Mouse (Mus musculus) myocyte (in vitro differentiated cells): ENCODE results near the gene Parm1. TPM values are rescaled to one million over a fixed set of nuclear protein-coding genes. Genes with fewer than 3 reads are reported as not detected.

Experiments used
- H3K27me3 ChIP-seq: one replicate; pipeline ENCODE4 v1.6.1; 2011; ENCODE audit not compliant: control insufficient read depth, insufficient read depth, insufficient read length
- H3K36me3 ChIP-seq: one replicate; pipeline ENCODE4 v1.6.1; 2011; ENCODE audit not compliant: control insufficient read depth, insufficient read depth
- H3K4me2 ChIP-seq: one replicate; pipeline ENCODE4 v1.6.1; 2011; ENCODE audit warnings: low read depth, control low read depth
- H3K4me3 ChIP-seq: one replicate; pipeline ENCODE4 v1.5.1; 2011; ENCODE audit warnings: mild to moderate bottlenecking, control low read depth, moderate library complexity
- H3K79me2 ChIP-seq: one replicate; pipeline ENCODE4 v1.6.1; 2011; ENCODE audit not compliant: control insufficient read depth, insufficient read depth
- H3ac ChIP-seq: one replicate; pipeline ENCODE4 v1.6.1; 2011; ENCODE audit not compliant: control insufficient read depth, insufficient read length
- CEBPB ChIP-seq: IDR thresholded peaks from 2 replicates; pipeline ENCODE4 v1.6.1; 2011; ENCODE audit warnings: mild to moderate bottlenecking, moderate library complexity; ENCODE audit not compliant: poor library complexity, insufficient read depth, severe bottlenecking
- E2F4 ChIP-seq: IDR thresholded peaks from one replicate; pipeline ENCODE4 v1.6.1; 2011; ENCODE audit warnings: mild to moderate bottlenecking, control low read depth, moderate library complexity; ENCODE audit not compliant: insufficient read depth
- MAX ChIP-seq: IDR thresholded peaks from one replicate; pipeline ENCODE4 v1.6.1; 2011; ENCODE audit warnings: low read depth, mild to moderate bottlenecking, control low read depth
- MYOD1 ChIP-seq, 3 experiments: IDR thresholded peaks; one replicate each; pipeline ENCODE4 v1.6.1; 2011; ENCODE audit warnings: control low read depth in 2 of 3, low read depth in 2 of 3, mild to moderate bottlenecking in 2 of 3, moderate library complexity in 1 of 3; ENCODE audit not compliant: insufficient read length in 2 of 3, control insufficient read depth in 1 of 3
- MYOG ChIP-seq, 3 experiments: IDR thresholded peaks; one replicate each; pipeline ENCODE4 v1.6.1; 2011; ENCODE audit warnings: control low read depth in 2 of 3, low read depth in 2 of 3, mild to moderate bottlenecking in 2 of 3; ENCODE audit not compliant: insufficient read length in 2 of 3, control insufficient read depth in 1 of 3, insufficient read depth in 1 of 3
- POLR2A ChIP-seq: IDR thresholded peaks from one replicate; pipeline ENCODE4 v1.6.1; 2011; ENCODE audit warnings: low read depth, mild to moderate bottlenecking, control low read depth, moderate library complexity; ENCODE audit not compliant: insufficient read length
- POLR2AphosphoS2 ChIP-seq: IDR thresholded peaks from one replicate; pipeline ENCODE4 v1.6.1; 2011; ENCODE audit warnings: low read depth, control low read depth; ENCODE audit not compliant: insufficient read length
- REST ChIP-seq: IDR thresholded peaks from one replicate; pipeline ENCODE4 v1.6.1; 2011; ENCODE audit warnings: mild to moderate bottlenecking, control low read depth, moderate library complexity; ENCODE audit not compliant: insufficient read depth, insufficient read length
- SRF ChIP-seq: IDR thresholded peaks from one replicate; pipeline ENCODE4 v1.6.1; 2011; ENCODE audit warnings: low read depth; ENCODE audit not compliant: control insufficient read depth, insufficient read length
- TCF12 ChIP-seq: IDR thresholded peaks from one replicate; pipeline ENCODE4 v1.6.1; 2011; ENCODE audit warnings: mild to moderate bottlenecking, control low read depth; ENCODE audit not compliant: poor library complexity, insufficient read depth, severe bottlenecking
- TCF3 ChIP-seq: IDR thresholded peaks from one replicate; pipeline ENCODE4 v1.6.1; 2011; ENCODE audit warnings: low read depth, control low read depth; ENCODE audit not compliant: insufficient read length
- USF1 ChIP-seq: IDR thresholded peaks from one replicate; pipeline ENCODE4 v1.6.1; 2011; ENCODE audit warnings: low read depth, mild to moderate bottlenecking, control low read depth, moderate library complexity
- polyA plus RNA-seq: library from polyadenylated mRNA; unstranded; fragments of >200 nt; fragmentation: generic; extraction: Trizol; gene quantifications from one replicate; pipeline ENCODE4 v1.2.1, GENCODE M21; 2012; ENCODE audit warnings: missing spikeins

Gene Parm1
- polyA plus RNA-seq, 1 experiment: 1.5 TPM

DNA sequence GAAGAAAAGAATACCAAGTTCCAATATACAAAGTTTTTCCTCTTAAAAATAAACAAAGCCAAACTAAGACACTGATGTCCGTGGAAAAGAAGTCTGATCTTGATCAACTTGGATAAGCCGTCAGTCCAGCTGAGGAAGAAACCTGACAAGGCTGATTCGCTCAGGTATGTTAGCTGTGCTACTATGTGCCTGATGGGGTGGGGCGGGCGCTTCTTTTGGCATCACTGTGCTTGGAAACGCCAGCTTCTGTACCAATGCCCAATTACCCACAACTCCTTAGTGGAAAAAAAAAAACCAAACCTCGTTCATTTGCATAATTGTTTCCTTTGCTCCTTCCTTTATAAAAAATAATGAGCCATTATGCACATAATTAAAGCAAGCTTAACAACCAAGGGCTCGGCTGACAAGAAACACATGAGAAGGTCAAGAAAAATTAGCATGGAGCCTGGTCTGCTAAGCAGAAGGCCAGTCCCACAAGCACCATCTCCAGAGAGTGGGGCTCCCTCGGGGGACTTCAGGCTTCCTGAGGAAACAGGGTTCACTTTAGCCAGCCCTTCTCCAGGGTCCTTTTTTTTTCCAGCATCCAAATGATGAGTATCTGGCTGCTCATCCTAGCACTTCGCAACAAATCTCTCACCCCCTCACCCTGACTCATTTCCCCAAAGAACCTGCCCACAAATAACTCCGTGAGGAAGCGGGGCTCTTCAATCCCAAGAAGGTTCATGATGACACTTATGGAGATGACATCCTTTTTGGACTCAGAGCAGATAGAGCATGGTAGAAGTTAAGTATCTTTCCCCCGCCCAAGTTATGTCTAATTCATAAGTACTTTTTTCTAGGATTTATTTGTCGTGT is 135.9 kb downstream of the Parm1 start:
- no peak overlapping the region for H3K4me3 ChIP-seq
- no peaks in the 10 kb centered on the region for H3K27me3 ChIP-seq
- no peak for TF ChIP-seq TCF3
- TF ChIP-seq POLR2AphosphoS2: no peak
- TF ChIP-seq E2F4: no peak
- no peak for TF ChIP-seq USF1
- no peak for TF ChIP-seq SRF
- TF ChIP-seq TCF12: no peak
- no peak for TF ChIP-seq MYOD1 (IDR thresholded peaks at IDR 0.05; ENCODE audit: control insufficient read depth in 1 of 3, insufficient read length in 2 of 3, low read depth in 2 of 3)
- H3ac ChIP-seq: no peak overlapping the region
- H3K4me2 ChIP-seq: no peak overlapping the region
- no peaks in the 10 kb centered on the region for H3K79me2 ChIP-seq
- H3K36me3 ChIP-seq: no peaks in the 10 kb centered on the region

DNA sequence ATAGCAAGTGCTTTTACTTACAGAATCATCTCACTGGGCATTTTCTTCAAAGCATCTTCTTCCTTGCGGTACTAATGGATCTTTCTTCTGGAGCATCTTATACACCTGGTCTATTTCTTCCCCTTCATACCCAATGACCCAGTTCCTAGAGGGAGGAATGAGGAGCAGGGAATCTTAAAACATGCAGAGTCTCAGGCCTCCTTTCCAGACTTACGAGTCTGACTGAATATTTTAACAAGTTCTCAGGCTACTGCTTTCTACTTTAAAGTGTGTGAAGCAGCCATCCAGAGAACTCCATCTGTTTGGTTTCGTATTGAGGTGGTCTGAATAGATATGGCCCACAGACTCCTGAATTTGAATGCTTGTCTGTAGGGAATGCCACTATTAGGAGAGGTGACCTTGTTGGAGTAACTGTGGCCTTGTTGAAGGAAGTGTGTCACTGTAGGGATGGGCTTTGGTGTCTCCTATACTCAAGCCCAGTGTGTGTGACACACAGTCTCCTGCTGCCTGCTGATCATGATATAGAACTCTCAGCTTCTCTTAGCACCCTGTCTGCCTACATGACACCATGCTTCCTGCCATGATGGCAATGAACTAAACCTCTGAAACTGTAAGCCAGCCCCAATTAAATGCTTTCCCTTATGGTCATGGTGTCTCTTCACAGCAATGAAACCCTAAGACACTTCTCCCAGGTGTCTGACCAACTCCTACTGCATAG is 137.1 kb downstream of the Parm1 start:
- H3ac ChIP-seq: no peak overlapping the region
- no peak overlapping the region for H3K4me2 ChIP-seq
- no peaks in the 10 kb centered on the region for H3K79me2 ChIP-seq
- TF ChIP-seq E2F4: no peak
- no peak overlapping the region for H3K4me3 ChIP-seq
- no peaks in the 10 kb centered on the region for H3K36me3 ChIP-seq
- no peaks in the 10 kb centered on the region for H3K27me3 ChIP-seq

- no peak overlapping the region for H3K4me2 ChIP-seq
- H3K36me3 ChIP-seq: no peaks in the 10 kb centered on the region
- no peak overlapping the region for H3ac ChIP-seq
- H3K79me2 ChIP-seq: no peaks in the 10 kb centered on the region
- no peak for TF ChIP-seq E2F4
- TF ChIP-seq TCF12: no peak
- no peak for TF ChIP-seq TCF3
- no peak for TF ChIP-seq MYOG (IDR thresholded peaks at IDR 0.05; ENCODE audit: control insufficient read depth in 1 of 3, insufficient read depth in 1 of 3, insufficient read length in 2 of 3, low read depth in 2 of 3)
- TF ChIP-seq USF1: no peak
- TF ChIP-seq POLR2A: no peak
- TF ChIP-seq MAX: no peak
- TF ChIP-seq REST: no peak
- no peak for TF ChIP-seq POLR2AphosphoS2
- no peak for TF ChIP-seq CEBPB
- TF ChIP-seq MYOD1 (IDR thresholded peaks at IDR 0.05; ENCODE audit: control insufficient read depth in 1 of 3, insufficient read length in 2 of 3, low read depth in 2 of 3): no peak
- TF ChIP-seq SRF: no peak
- no peak overlapping the region for H3K4me3 ChIP-seq
- H3K27me3 ChIP-seq: no peaks in the 10 kb centered on the region
Measured at GRCm38 (mm10) chr5:91655263-91655662, 137.8 kb downstream of the Parm1 start.

DNA sequence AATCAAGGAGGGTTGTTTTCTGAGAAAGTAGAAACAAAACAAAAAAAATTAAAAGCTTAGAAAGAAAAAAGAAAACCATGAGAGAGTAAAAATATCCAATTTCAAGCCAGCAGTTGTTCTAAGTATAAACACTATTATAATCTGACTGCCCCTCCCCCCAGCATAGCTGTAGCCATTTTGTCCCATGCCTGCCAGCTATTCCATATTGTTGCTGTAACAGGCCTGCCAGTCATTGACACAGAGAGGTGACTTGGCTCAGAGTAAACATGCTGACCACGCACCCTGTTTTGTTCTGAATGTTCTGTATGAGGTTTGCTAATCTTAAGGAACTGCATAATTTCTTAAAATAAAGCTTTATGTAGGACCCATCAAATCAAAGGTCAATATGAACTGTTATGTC is 145.3 kb downstream of the Parm1 start:
- H3K4me3 ChIP-seq: no peak overlapping the region
- no peaks in the 10 kb centered on the region for H3K27me3 ChIP-seq
- TF ChIP-seq MYOG (IDR thresholded peaks at IDR 0.05; ENCODE audit: control insufficient read depth in 1 of 3, insufficient read depth in 1 of 3, insufficient read length in 2 of 3, low read depth in 2 of 3) (no peak), USF1 (no peak), MYOD1 (IDR thresholded peaks at IDR 0.05; ENCODE audit: control insufficient read depth in 1 of 3, insufficient read length in 2 of 3, low read depth in 2 of 3) (no peak), MAX (no peak), POLR2AphosphoS2 (no peak), CEBPB (no peak), TCF3 (no peak), POLR2A (no peak), SRF (no peak), TCF12 (no peak)
- no peak overlapping the region for H3K4me2 ChIP-seq
- H3K36me3 ChIP-seq: no peaks in the 10 kb centered on the region
- no peak overlapping the region for H3ac ChIP-seq
- no peaks in the 10 kb centered on the region for H3K79me2 ChIP-seq

GRCm38 (mm10) chr5:91667127-91667526 is 149.7 kb downstream of the Parm1 start:
- Histone ChIP-seq H3K36me3 (no peaks in the 10 kb centered on the region), H3K79me2 (no peaks in the 10 kb centered on the region), H3K4me3 (no peak overlapping the region), H3K4me2 (no peak overlapping the region), H3ac (no peak overlapping the region), H3K27me3 (no peaks in the 10 kb centered on the region)
- TF ChIP-seq USF1: no peak
